Mouse (Mus musculus) heart, adult 10 weeks (tissue): ENCODE results near the gene Ralb. TPM values are rescaled to one million over a fixed set of nuclear protein-coding genes. Genes with fewer than 3 reads are reported as not detected.

Experiments
- polyA plus RNA-seq: library from polyadenylated mRNA; stranded (reverse); fragments of 350-450 nt; fragmentation: Illumina TruSeq; extraction: RNeasy Lipid Tissue Mini Kit (QIAGEN cat#74804); gene quantifications from one replicate; pipeline ENCODE4 v1.2.3, GENCODE M21; 2014; ENCODE audit warnings: low read depth, low replicate concordance

Gene Ralb
- 23.1 TPM for polyA plus RNA-seq

DNA sequence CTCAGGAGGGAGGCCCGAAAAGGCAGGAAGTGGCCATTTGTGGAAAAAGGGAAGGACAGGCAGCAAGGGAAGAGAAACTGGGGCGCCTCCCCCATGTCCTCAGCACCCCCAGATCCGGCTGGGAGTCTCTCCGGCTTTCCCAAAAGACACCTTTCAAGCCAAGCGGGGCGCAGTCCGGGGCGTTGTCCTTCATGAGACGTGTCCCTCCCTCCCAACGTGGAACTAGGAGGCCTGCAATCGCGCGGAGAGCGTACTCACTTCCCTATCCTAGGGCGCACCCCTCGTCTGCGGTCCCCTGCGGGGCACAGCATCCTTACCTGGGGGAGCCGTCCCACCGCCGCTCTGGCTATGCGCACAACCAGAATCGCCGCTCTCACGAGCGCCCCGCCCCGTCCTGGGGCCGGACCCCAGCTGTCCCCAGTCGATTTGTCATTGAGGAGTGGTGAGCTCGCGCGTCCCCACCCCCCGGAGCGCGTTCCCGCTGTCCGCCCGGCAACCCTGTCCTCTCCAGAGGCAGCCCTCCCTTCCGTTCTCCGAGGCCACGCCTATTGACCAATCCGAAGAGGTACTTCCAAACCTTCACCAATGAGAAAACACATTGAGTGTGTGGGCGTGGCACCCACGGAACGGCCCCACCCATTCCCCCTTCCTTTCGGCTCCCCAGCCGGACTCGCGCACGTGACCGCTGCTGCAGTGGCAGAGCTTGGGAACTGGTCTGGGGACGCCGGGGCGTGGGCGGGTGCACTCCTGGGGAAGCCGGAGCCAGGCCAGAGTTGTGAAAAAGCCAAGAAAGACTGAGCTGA is at the start of gene Ralb:
Gene Ralb (minus strand): TSS at position 535 of the 803 bp plus-strand sequence.

GRCm38 (mm10) chr1:119525689-119526591 is 21.3 kb upstream of the Ralb start, which contains the start of gene Tmem185b:
Gene Tmem185b, plus strand, starts transcription at chr1:119526160.

GRCm38 (mm10) chr1:119421576-119422421 is 82.8 kb downstream of the Ralb start, which contains the start of gene Inhbb:
Gene Inhbb, minus strand, starts transcription at chr1:119422248.

Other genes starting within 250 kb of the Ralb start
- 1.9 TPM for gene Inhbb, start 82.5 kb downstream of the Ralb start, polyA plus RNA-seq
- gene Tmem185b, start 21.4 kb upstream of the Ralb start, polyA plus RNA-seq = 9.8 TPM
- 3.9 TPM for gene Epb41l5, start 144.2 kb upstream of the Ralb start, polyA plus RNA-seq